Mouse (Mus musculus) naive thymus-derived CD4-positive, alpha-beta T cell, adult 2 months (primary cell): Measurements from ENCODE around the gene Iah1.
A peak's percentile ranks its signal among the peaks of the same experiment; 100 is the strongest.

ENCODE experiments used
- DNase-seq: peaks from one replicate; pipeline ENCODE4 v3.0.0-alpha.2; 2011; ENCODE audit warnings: low read depth

Iah1 gene

GRCm38 (mm10) chr12:21318143-21318895 lies 2.1 kb downstream of the Iah1 start:
- DNase-seq = peak; percentile 87

- DNase-seq = no peak
Measured at GRCm38 (mm10) chr12:21320317-21320716, 4.1 kb downstream of the Iah1 start.

GRCm38 (mm10) chr12:21321170-21321569 lies 5.0 kb downstream of the Iah1 start:
- no peak for DNase-seq

- no peak for DNase-seq
Measured at GRCm38 (mm10) chr12:21322296-21322695, 6.1 kb downstream of the Iah1 start.

GRCm38 (mm10) chr12:21322856-21323255 lies 6.7 kb downstream of the Iah1 start:
- DNase-seq = no peak

GRCm38 (mm10) chr12:21324101-21324500 lies 7.9 kb downstream of the Iah1 start:
- DNase-seq = no peak

GRCm38 (mm10) chr12:21325266-21325665 lies 9.1 kb downstream of the Iah1 start:
- DNase-seq = no peak

GRCm38 (mm10) chr12:21326325-21326724 lies 10.1 kb downstream of the Iah1 start:
- DNase-seq = no peak

GRCm38 (mm10) chr12:21329661-21330400 lies 13.6 kb downstream of the Iah1 start:
- DNase-seq = no peak

- no peak for DNase-seq
Measured at GRCm38 (mm10) chr12:21330961-21331576, 14.9 kb downstream of the Iah1 start.

GRCm38 (mm10) chr12:21331711-21332110 lies 15.5 kb downstream of the Iah1 start:
- no peak for DNase-seq

- DNase-seq = no peak
Measured at GRCm38 (mm10) chr12:21333021-21333420, 16.8 kb downstream of the Iah1 start.

GRCm38 (mm10) chr12:21333766-21334165 lies 17.6 kb downstream of the Iah1 start:
- no peak for DNase-seq

GRCm38 (mm10) chr12:21335869-21336268 lies 19.7 kb downstream of the Iah1 start:
- peak; percentile 12 for DNase-seq

- DNase-seq = no peak
Measured at GRCm38 (mm10) chr12:21337171-21337570, 21.0 kb downstream of the Iah1 start.

GRCm38 (mm10) chr12:21340674-21341073 lies 24.5 kb downstream of the Iah1 start:
- DNase-seq = no peak

GRCm38 (mm10) chr12:21346972-21347371 lies 30.8 kb downstream of the Iah1 start:
- DNase-seq = no peak

- no peak for DNase-seq
Measured at GRCm38 (mm10) chr12:21350113-21350876, 34.1 kb downstream of the Iah1 start.

- no peak for DNase-seq
Measured at GRCm38 (mm10) chr12:21353681-21354080, 37.5 kb downstream of the Iah1 start.

- no peak for DNase-seq
Measured at GRCm38 (mm10) chr12:21362686-21363085, 46.5 kb downstream of the Iah1 start.

GRCm38 (mm10) chr12:21363195-21363594 lies 47.0 kb downstream of the Iah1 start:
- DNase-seq = no peak
